In genomic region chr7:4431548-4431947, GRCm38 (mm10) we compare ENCODE assay signal across 8 mouse cellular contexts. TPM values are rescaled to one million over a fixed set of nuclear protein-coding genes. Genes with fewer than 3 reads are reported as not detected.
DNase-seq lines count a peak whose midpoint lies in the region; ATAC-seq and TF ChIP-seq lines count a peak whose summit lies in the region.

No protein-coding gene starts in this region.

- H3K4me3 ChIP-seq in midbrain, embryonic 11.5 days (ENCODE audit: low read depth, low read length): no peak overlapping the region
- no peak overlapping the region for H3K4me3 ChIP-seq in midbrain, embryonic 15.5 days
- no peak overlapping the region for H3K4me3 ChIP-seq in embryonic facial prominence, embryonic 10.5 days
- H3K4me3 ChIP-seq in liver, embryonic 14.5 days (ENCODE audit: insufficient read depth in 1 of 2, low read depth in 2 of 2, low read length in 2 of 2): no peak overlapping the region

- ATAC-seq in midbrain, embryonic 11.5 days (ENCODE audit: low FRiP score): no peak
- ATAC-seq in midbrain, embryonic 15.5 days (replicated peaks): no peak
- no peak for ATAC-seq in liver, embryonic 14.5 days (ENCODE audit: insufficient read depth)
- ATAC-seq in inflammation-experienced regulatory T-cells, adult 6 months: no peak

- H3K27me3 ChIP-seq in midbrain, embryonic 11.5 days (ENCODE audit: control insufficient read depth, insufficient read depth, low read length): no peaks in the 10 kb centered on the region
- no peaks in the 10 kb centered on the region for H3K27me3 ChIP-seq in midbrain, embryonic 15.5 days (replicated peaks)
- H3K27me3 ChIP-seq in embryonic facial prominence, embryonic 10.5 days (replicated peaks; ENCODE audit: low read depth, poor library complexity, severe bottlenecking): no peaks in the 10 kb centered on the region
- H3K27me3 ChIP-seq in liver, embryonic 14.5 days (ENCODE audit: control insufficient read depth, insufficient read depth, low read length): no peaks in the 10 kb centered on the region

- WGBS in midbrain, embryonic 11.5 days: 77% methylated on average over 6 of the region's 6 CpGs
- WGBS in midbrain, embryonic 15.5 days: 81% methylated on average over 6 of the region's 6 CpGs
- 81% methylated on average over 6 of the region's 6 CpGs for WGBS in embryonic facial prominence, embryonic 10.5 days
- WGBS in liver, embryonic 14.5 days (ENCODE audit: insufficient replicate concordance): 67% methylated on average over 6 of the region's 6 CpGs

- DNase-seq in midbrain, embryonic 11.5 days (ENCODE audit: low spot score, missing footprints): peak; percentile 95
- DNase-seq in adrenal gland, adult (ENCODE audit: inconsistent age in 2 of 2, low spot score in 1 of 2): peak; percentile 57 to 87
- peak; percentile 75 for DNase-seq in embryonic facial prominence, embryonic 10.5 days (ENCODE audit: low spot score)
- peak; percentile 86 for DNase-seq in kidney, adult 9 months
- peak; percentile 41 to 51 (median 41) for DNase-seq in liver, embryonic 14.5 days (ENCODE audit: low read depth in 3 of 3, low spot score in 3 of 3)
- DNase-seq in right cerebral cortex, postnatal 36 days (ENCODE audit: low spot score in 2 of 2): peak; percentile 36 to 49

- TF ChIP-seq CTCF in liver, embryonic 14.5 days (IDR thresholded peaks at IDR 0.05; ENCODE audit: low read depth): peak; percentile 87

- H3K27ac ChIP-seq in midbrain, embryonic 11.5 days (ENCODE audit: low read depth, low read length): no peak overlapping the region
- H3K27ac ChIP-seq in midbrain, embryonic 15.5 days: no peak overlapping the region
- no peak overlapping the region for H3K27ac ChIP-seq in embryonic facial prominence, embryonic 10.5 days (replicated peaks)
- no peak overlapping the region for H3K27ac ChIP-seq in liver, embryonic 14.5 days

- no peak overlapping the region for H3K9ac ChIP-seq in midbrain, embryonic 11.5 days (ENCODE audit: low read length)
- H3K9ac ChIP-seq in midbrain, embryonic 15.5 days: no peak overlapping the region
- no peak overlapping the region for H3K9ac ChIP-seq in liver, embryonic 14.5 days (replicated peaks)

- no peak for TF ChIP-seq EP300 in liver, embryonic 14.5 days (IDR thresholded peaks at IDR 0.05; ENCODE audit: low read depth)

- H3K4me1 ChIP-seq in midbrain, embryonic 11.5 days (ENCODE audit: control insufficient read depth, insufficient read depth, low read length): no peaks in the 10 kb centered on the region
- no peaks in the 10 kb centered on the region for H3K4me1 ChIP-seq in midbrain, embryonic 15.5 days
- no peaks in the 10 kb centered on the region for H3K4me1 ChIP-seq in embryonic facial prominence, embryonic 10.5 days
- H3K4me1 ChIP-seq in liver, embryonic 14.5 days (replicated peaks; ENCODE audit: control insufficient read depth in 2 of 2, insufficient read depth in 2 of 2, low read length in 1 of 2): no peaks in the 10 kb centered on the region

- H3K4me2 ChIP-seq in midbrain, embryonic 11.5 days: no peak overlapping the region
- no peak overlapping the region for H3K4me2 ChIP-seq in midbrain, embryonic 15.5 days
- no peak overlapping the region for H3K4me2 ChIP-seq in liver, embryonic 14.5 days (ENCODE audit: low read depth)

- no peaks in the 10 kb centered on the region for H3K36me3 ChIP-seq in midbrain, embryonic 11.5 days (ENCODE audit: control insufficient read depth, insufficient read depth, low read length)
- H3K36me3 ChIP-seq in midbrain, embryonic 15.5 days (replicated peaks): peaks cover 50% of the 10 kb centered on the region
- H3K36me3 ChIP-seq in embryonic facial prominence, embryonic 10.5 days (replicated peaks): peaks cover 98% of the 10 kb centered on the region
- no peaks in the 10 kb centered on the region; the same call in 1 of the 2 replicates for H3K36me3 ChIP-seq in liver, embryonic 14.5 days (replicated peaks; ENCODE audit: control insufficient read depth, insufficient read depth, low read depth)

- H3K9me3 ChIP-seq in midbrain, embryonic 11.5 days (ENCODE audit: control insufficient read depth, low read length): no peaks in the 10 kb centered on the region
- no peaks in the 10 kb centered on the region for H3K9me3 ChIP-seq in midbrain, embryonic 15.5 days
- H3K9me3 ChIP-seq in embryonic facial prominence, embryonic 10.5 days: no peaks in the 10 kb centered on the region
- H3K9me3 ChIP-seq in liver, embryonic 14.5 days (ENCODE audit: control insufficient read depth, low read length): no peaks in the 10 kb centered on the region

RNA-seq across cellular contexts. Expression of gene Rdh13, which starts 13.9 kb away (rescaled TPM):
- 30.6 and 30.9 TPM in 2 replicates for polyA plus RNA-seq in midbrain, embryonic 11.5 days (2014; fragmentation: Nextera tagmentation; extraction: Ambion mirVana)
- polyA plus RNA-seq in midbrain, embryonic 15.5 days (2015; fragmentation: Nextera tagmentation; extraction: Ambion mirVana): 44.4 and 46.5 TPM in 2 replicates
- polyA plus RNA-seq in embryonic facial prominence, embryonic 10.5 days (2016; fragmentation: Nextera tagmentation; extraction: Ambion mirVana): 35.5 and 36.9 TPM in 2 replicates
- polyA plus RNA-seq in liver, embryonic 14.5 days (2012; rRNA removed): 3.1 and 4.0 TPM in 2 replicates
- 5.2 and 5.6 TPM in 2 replicates for polyA plus RNA-seq in liver, embryonic 14.5 days (2014; fragmentation: Nextera tagmentation; extraction: Ambion mirVana)
- 10 to 100 TPM in 2 of 3 experiments, 1 to 10 TPM in 1; 6.2 to 24.7 (median 17.4) TPM for polyA plus RNA-seq in inflammation-experienced regulatory T-cells, adult 6 months (2017; shearing (Covaris generic))

RNA-seq across cellular contexts. Expression of gene Eps8l1, which starts 28.9 kb away (rescaled TPM):
- 3.1 and 3.8 TPM in 2 replicates for polyA plus RNA-seq in midbrain, embryonic 11.5 days (2014; fragmentation: Nextera tagmentation; extraction: Ambion mirVana)
- 13.1 and 13.2 TPM in 2 replicates for polyA plus RNA-seq in midbrain, embryonic 15.5 days (2015; fragmentation: Nextera tagmentation; extraction: Ambion mirVana)
- polyA plus RNA-seq in embryonic facial prominence, embryonic 10.5 days (2016; fragmentation: Nextera tagmentation; extraction: Ambion mirVana): 4.8 and 5.3 TPM in 2 replicates
- 1.0 and 1.6 TPM in 2 replicates for polyA plus RNA-seq in liver, embryonic 14.5 days (2012; rRNA removed)
- 0.10 and 1.2 TPM in 2 replicates for polyA plus RNA-seq in liver, embryonic 14.5 days (2014; fragmentation: Nextera tagmentation; extraction: Ambion mirVana)
- polyA plus RNA-seq in inflammation-experienced regulatory T-cells, adult 6 months (2017; shearing (Covaris generic)): 10 to 100 TPM in 2 of 3 experiments, 1 to 10 TPM in 1; 3.8 to 22.3 (median 12.5) TPM

RNA-seq across cellular contexts. Expression of gene Gp6, which starts 34.0 kb away (rescaled TPM):
- polyA plus RNA-seq in midbrain, embryonic 11.5 days (2014; fragmentation: Nextera tagmentation; extraction: Ambion mirVana): 0.69 and 0.83 TPM in 2 replicates
- polyA plus RNA-seq in midbrain, embryonic 15.5 days (2015; fragmentation: Nextera tagmentation; extraction: Ambion mirVana): 0.18 TPM in 1 of 2 replicates, not detected in the other
- 0.24 and 0.31 TPM in 2 replicates for polyA plus RNA-seq in embryonic facial prominence, embryonic 10.5 days (2016; fragmentation: Nextera tagmentation; extraction: Ambion mirVana)
- polyA plus RNA-seq in liver, embryonic 14.5 days (2012; rRNA removed): 1.1 TPM in 2 replicates
- 3.6 and 4.6 TPM in 2 replicates for polyA plus RNA-seq in liver, embryonic 14.5 days (2014; fragmentation: Nextera tagmentation; extraction: Ambion mirVana)
- not detected for polyA plus RNA-seq in inflammation-experienced regulatory T-cells, adult 6 months (2017; shearing (Covaris generic))

Comparison
In these comparisons a context has a peak if more than half of its experiments do, and no peak if none do; other contexts are left out.
1. DNase-seq: peak in every context shown above with its lines; median percentile 95 in midbrain, embryonic 11.5 days; 86 in kidney, adult 9 months; 75 in embryonic facial prominence, embryonic 10.5 days; 72 in adrenal gland, adult; 42 in right cerebral cortex, postnatal 36 days; 41 in liver, embryonic 14.5 days.